Mouse (Mus musculus) 3134 (cell line): ENCODE measurements around the gene Med11.

Experiments
- DNase-seq: peaks from one replicate; pipeline ENCODE4 v3.0.0-alpha.2; 2011; ENCODE audit warnings: low spot score; ENCODE audit not compliant: insufficient read length; ENCODE audit errors: extremely low read depth

Gene Med11

GRCm38 (mm10) chr11:70499566-70500475 is 48.1 kb downstream of the Med11 start:
- DNase-seq = no peak

GRCm38 (mm10) chr11:70500476-70500812 is 48.7 kb downstream of the Med11 start:
- DNase-seq = no peak

- DNase-seq = no peak
Measured at GRCm38 (mm10) chr11:70502018-70502417, 50.3 kb downstream of the Med11 start.
